Mouse (Mus musculus): Measurements from ENCODE around the gene Prkce.

Prkce gene

GRCm38 (mm10) chr17:86437516-86438277 is 270.1 kb downstream of the Prkce start:
- in situ Hi-C loops (cut with MboI, MseI): loop anchor here in 1 of 2 experiments (10.0 kb wide), 1 partner anchor 753 kb away; the partner anchor contains the start of gene Six2

- in situ Hi-C loops (cut with MboI, MseI): loop anchor here in 1 of 2 experiments (10.0 kb wide), 1 partner anchor 753 kb away; the partner anchor contains the start of gene Six2
Observed at GRCm38 (mm10) chr17:86438278-86438661, 270.7 kb downstream of the Prkce start.

GRCm38 (mm10) chr17:86438763-86439162 is 271.2 kb downstream of the Prkce start:
- in situ Hi-C loops (cut with MboI, MseI): loop anchor here in 1 of 2 experiments (10.0 kb wide), 1 partner anchor 754 kb away; the partner anchor contains the start of gene Six2

- in situ Hi-C loops (cut with MboI, MseI): loop anchor here (5.0 to 10.0 kb wide), 4 partner anchors 79 to 1336 kb away; no protein-coding TSS in a partner anchor
Observed at GRCm38 (mm10) chr17:86441098-86441497, 273.5 kb downstream of the Prkce start.

GRCm38 (mm10) chr17:86443886-86444285 is 276.3 kb downstream of the Prkce start:
- in situ Hi-C loops (cut with MboI, MseI): loop anchor here (5.0 to 10.0 kb wide), 4 partner anchors 82 to 1339 kb away; no protein-coding TSS in a partner anchor

GRCm38 (mm10) chr17:86444578-86445419 is 277.2 kb downstream of the Prkce start:
- in situ Hi-C loops (cut with MboI, MseI): loop anchor here (5.0 to 10.0 kb wide), 5 partner anchors 82 to 1340 kb away; partner anchors contain the start of gene Prkce (in 1 of the 2)

GRCm38 (mm10) chr17:86445420-86445720 is 277.8 kb downstream of the Prkce start:
- in situ Hi-C loops (cut with MboI, MseI): loop anchor here in 1 of 2 experiments (5.0 to 10.0 kb wide), 3 partner anchors 151 to 1341 kb away; partner anchors contain the start of gene Prkce

GRCm38 (mm10) chr17:86445900-86446299 is 278.3 kb downstream of the Prkce start:
- in situ Hi-C loops (cut with MboI, MseI): loop anchor here in 1 of 2 experiments (5.0 to 10.0 kb wide), 3 partner anchors 151 to 1341 kb away; partner anchors contain the start of gene Prkce

- in situ Hi-C loops (cut with MboI, MseI): loop anchor here in 1 of 2 experiments (5.0 to 10.0 kb wide), 3 partner anchors 152 to 1342 kb away; partner anchors contain the start of gene Prkce
Observed at GRCm38 (mm10) chr17:86447101-86447598, 279.6 kb downstream of the Prkce start.

GRCm38 (mm10) chr17:86452934-86453333 is 285.3 kb downstream of the Prkce start:
- in situ Hi-C loops (cut with MboI, MseI): no loop called here

GRCm38 (mm10) chr17:86453673-86454350 is 286.2 kb downstream of the Prkce start:
- in situ Hi-C loops (cut with MboI, MseI): no loop called here

- in situ Hi-C loops (cut with MboI, MseI): no loop called here
Observed at GRCm38 (mm10) chr17:86454351-86454706, 286.7 kb downstream of the Prkce start.

- in situ Hi-C loops (cut with MboI, MseI): no loop called here
Observed at GRCm38 (mm10) chr17:86456512-86456911, 288.9 kb downstream of the Prkce start.

- in situ Hi-C loops (cut with MboI, MseI): no loop called here
Observed at GRCm38 (mm10) chr17:86458302-86458980, 290.9 kb downstream of the Prkce start.

GRCm38 (mm10) chr17:86460645-86461430 is 293.3 kb downstream of the Prkce start:
- in situ Hi-C loops (cut with MboI, MseI): no loop called here

- in situ Hi-C loops (cut with MboI, MseI): no loop called here
Observed at GRCm38 (mm10) chr17:86463369-86463768, 295.8 kb downstream of the Prkce start.

GRCm38 (mm10) chr17:86464197-86464596 is 296.6 kb downstream of the Prkce start:
- in situ Hi-C loops (cut with MboI, MseI): no loop called here

GRCm38 (mm10) chr17:86464689-86465363 is 297.2 kb downstream of the Prkce start:
- in situ Hi-C loops (cut with MboI, MseI): no loop called here

- in situ Hi-C loops (cut with MboI, MseI): no loop called here
Observed at GRCm38 (mm10) chr17:86465865-86466264, 298.3 kb downstream of the Prkce start.

Measured in T-helper 17 cell (primary cell).